Mouse (Mus musculus) olfactory bulb, adult 2 months (tissue): Measurements from ENCODE around the gene Zfyve28. TPM values are rescaled to one million over a fixed set of nuclear protein-coding genes. Genes with fewer than 3 reads are reported as not detected.

Experiments
- H3K27ac ChIP-seq: fragments of 200-500 bp; 2 replicates; pipeline ENCODE4 v1.5.1; 2012; ENCODE audit warnings: low read depth, low read length; ENCODE audit not compliant: insufficient read depth
- H3K4me1 ChIP-seq: fragments of 200-500 bp; 2 replicates; pipeline ENCODE4 v1.6.1; 2012; ENCODE audit warnings: low read length; ENCODE audit not compliant: control insufficient read depth, insufficient read depth
- H3K4me3 ChIP-seq: fragments of 200-500 bp; 2 replicates; pipeline ENCODE4 v1.5.1; 2012; ENCODE audit warnings: mild to moderate bottlenecking, low read depth, low read length, moderate library complexity; ENCODE audit not compliant: insufficient read depth
- CTCF ChIP-seq: fragments of 200-500 bp; IDR thresholded peaks from 2 replicates; pipeline ENCODE4 v1.5.1; 2012; ENCODE audit warnings: low read depth, mild to moderate bottlenecking, low read length, moderate library complexity; ENCODE audit not compliant: insufficient read depth
- POLR2A ChIP-seq: fragments of 200-500 bp; IDR thresholded peaks from 2 replicates; pipeline ENCODE4 v1.6.1; 2012; ENCODE audit warnings: mild to moderate bottlenecking, low read depth, low read length, moderate library complexity; ENCODE audit not compliant: insufficient read depth
- WGBS: fragments of 180-500 bp; shearing (Covaris S2); methylation state at CpG from one replicate; pipeline ENCODE4 v1.1.7; 2018; 5-methylcytosine and 5-hydroxymethylcytosine counted together
- polyA plus RNA-seq: library from polyadenylated mRNA; stranded (reverse); fragments of >200 nt; gene quantifications from 2 replicates; pipeline ENCODE4 v1.2.4, GENCODE M21; 2012; ENCODE audit warnings: low replicate concordance; ENCODE audit not compliant: missing spikeins, insufficient read depth, insufficient read length

Gene Zfyve28
- polyA plus RNA-seq, 1 experiment: not detected

- Histone ChIP-seq H3K27ac (no peak overlapping the region), H3K4me3 (no peak overlapping the region), H3K4me1 (peaks cover 14% of the 10 kb centered on the region)
- TF ChIP-seq POLR2A (no peak), CTCF (no peak)
- WGBS: 90% methylated on average over 5 of the region's 5 CpGs
These were observed 58.7 kb downstream of the Zfyve28 start for GRCm38 (mm10) chr5:34229503-34229902.

GRCm38 (mm10) chr5:34225516-34225915 is 62.7 kb downstream of the Zfyve28 start:
- TF ChIP-seq POLR2A: no peak
- TF ChIP-seq CTCF: no peak
- WGBS: 71% methylated on average over 2 of the region's 2 CpGs
- no peak overlapping the region for H3K4me3 ChIP-seq
- H3K4me1 ChIP-seq: peaks cover 7% of the 10 kb centered on the region; the same call in 1 of the 2 replicates
- no peak overlapping the region for H3K27ac ChIP-seq

- no peak for TF ChIP-seq CTCF
- TF ChIP-seq POLR2A: no peak
- 74% methylated on average over 5 of the region's 5 CpGs for WGBS
These were observed 63.7 kb downstream of the Zfyve28 start for GRCm38 (mm10) chr5:34224515-34224914.

GRCm38 (mm10) chr5:34220001-34220400 is 68.2 kb downstream of the Zfyve28 start:
- 83% methylated on average over 4 of the region's 4 CpGs for WGBS
- no peak for TF ChIP-seq CTCF
- peaks cover 10% of the 10 kb centered on the region; the same call in 1 of the 2 replicates for H3K4me1 ChIP-seq
- no peak overlapping the region for H3K27ac ChIP-seq
- H3K4me3 ChIP-seq: no peak overlapping the region

More at GRCm38 (mm10) chr5:34224515-34224914, 63.7 kb downstream of the Zfyve28 start:
- no peak overlapping the region for H3K27ac ChIP-seq
- H3K4me1 ChIP-seq: peaks cover 4% of the 10 kb centered on the region; the same call in 1 of the 2 replicates
- no peak overlapping the region for H3K4me3 ChIP-seq

- 87% methylated on average over 5 of the region's 5 CpGs for WGBS
- TF ChIP-seq POLR2A (no peak), CTCF (no peak)
- no peak overlapping the region for H3K4me3 ChIP-seq
- peaks cover 8% of the 10 kb centered on the region; the same call in 1 of the 2 replicates for H3K4me1 ChIP-seq
- H3K27ac ChIP-seq: no peak overlapping the region
These were observed 69.6 kb downstream of the Zfyve28 start for GRCm38 (mm10) chr5:34218672-34219071.

- 58% methylated on average over 9 of the region's 9 CpGs for WGBS
- peaks cover 7% of the 10 kb centered on the region; the same call in 1 of the 2 replicates for H3K4me1 ChIP-seq
- TF ChIP-seq CTCF (no peak), POLR2A (no peak)
- H3K4me3 ChIP-seq: no peak overlapping the region
- 0 out of 2 replicates have a peak overlapping the region, but pooled peaks have one; percentile 12 for H3K27ac ChIP-seq
These were observed 70.5 kb downstream of the Zfyve28 start for GRCm38 (mm10) chr5:34217756-34218155.

GRCm38 (mm10) chr5:34216025-34216424 is 72.2 kb downstream of the Zfyve28 start:
- Histone ChIP-seq H3K4me1 (peaks cover 7% of the 10 kb centered on the region; the same call in 1 of the 2 replicates), H3K4me3 (no peak overlapping the region), H3K27ac (no peak overlapping the region)
- no peak for TF ChIP-seq CTCF
- no peak for TF ChIP-seq POLR2A
- WGBS: 65% methylated on average over 7 of the region's 7 CpGs

GRCm38 (mm10) chr5:34213659-34214058 is 74.6 kb downstream of the Zfyve28 start:
- WGBS: 77% methylated on average over 8 of the region's 8 CpGs

GRCm38 (mm10) chr5:34210279-34210678 is 78.0 kb downstream of the Zfyve28 start:
- TF ChIP-seq POLR2A: no peak
- peak; percentile 57; the same call in 1 of the 2 replicates for TF ChIP-seq CTCF
- no peak overlapping the region for H3K4me3 ChIP-seq
- peaks cover 6% of the 10 kb centered on the region for H3K4me1 ChIP-seq
- 0% methylated on average over 1 of the region's 1 CpGs for WGBS
- H3K27ac ChIP-seq: no peak overlapping the region

More at GRCm38 (mm10) chr5:34213659-34214058, 74.6 kb downstream of the Zfyve28 start:
- Histone ChIP-seq H3K4me3 (no peak overlapping the region), H3K27ac (no peak overlapping the region), H3K4me1 (peaks cover 7% of the 10 kb centered on the region; the same call in 1 of the 2 replicates)
- no peak for TF ChIP-seq CTCF
- TF ChIP-seq POLR2A: no peak
